Mouse (Mus musculus) MEL (cell line): Measurements from ENCODE around the gene Itgb2l. TPM values are rescaled to one million over a fixed set of nuclear protein-coding genes. Genes with fewer than 3 reads are reported as not detected.

Source experiments
- DNase-seq: peaks from one replicate; pipeline ENCODE4 v3.0.0; 2011; ENCODE audit warnings: low read depth, low spot score
- H3K27ac ChIP-seq: 2 replicates; pipeline ENCODE4 v1.5.1; 2012; ENCODE audit warnings: low read depth, mild to moderate bottlenecking, control low read depth, low read length, moderate library complexity; ENCODE audit not compliant: control insufficient read depth
- H3K27me3 ChIP-seq, 2 experiments: fragments of 150-350 bp in 1 of 2; sonication (generic) in 1 of 2; 2 replicates each; pipeline ENCODE4 v1.6.1; 2012; ENCODE audit warnings: low read length in 2 of 2, mild to moderate bottlenecking in 2 of 2, improper control_type of control experiment in 1 of 2, moderate library complexity in 1 of 2; ENCODE audit not compliant: insufficient read depth in 2 of 2, control insufficient read depth in 1 of 2
- H3K36me3 ChIP-seq, 2 experiments: 2 replicates each; pipeline ENCODE4 v1.6.1; 2012 to 2014; ENCODE audit warnings: low read length in 2 of 2, improper control_type of control experiment in 1 of 2, inconsistent platforms in 1 of 2, mild to moderate bottlenecking in 1 of 2; ENCODE audit not compliant: insufficient read depth in 2 of 2, control insufficient read depth in 1 of 2
- H3K4me1 ChIP-seq, 2 experiments: fragments of 150-350 bp in 1 of 2; sonication (generic) in 1 of 2; 2 replicates each; pipeline ENCODE4 v1.6.1; 2012; ENCODE audit warnings: low read length in 2 of 2, improper control_type of control experiment in 1 of 2, mild to moderate bottlenecking in 1 of 2; ENCODE audit not compliant: insufficient read depth in 2 of 2, control insufficient read depth in 1 of 2
- H3K4me3 ChIP-seq, 2 experiments: fragments of 150-350 bp in 1 of 2; sonication (generic) in 1 of 2; 2 replicates each; pipeline ENCODE4 v1.5.1; 2012; ENCODE audit warnings: low read depth in 2 of 2, low read length in 2 of 2, mild to moderate bottlenecking in 2 of 2, moderate library complexity in 2 of 2, control low read depth in 1 of 2, improper control_type of control experiment in 1 of 2; ENCODE audit not compliant: control insufficient read depth in 1 of 2, insufficient read depth in 1 of 2
- H3K79me2 ChIP-seq: 2 replicates; pipeline ENCODE4 v1.6.1; 2012; ENCODE audit warnings: mild to moderate bottlenecking, low read length, moderate library complexity; ENCODE audit not compliant: control insufficient read depth, poor library complexity, insufficient read depth
- H3K9ac ChIP-seq: 2 replicates; pipeline ENCODE4 v1.6.1; 2012; ENCODE audit warnings: low read depth, mild to moderate bottlenecking, control low read depth, low read length, moderate library complexity; ENCODE audit not compliant: control insufficient read depth, poor library complexity, severe bottlenecking
- H3K9me3 ChIP-seq: fragments of 150-350 bp; sonication (generic); replicated peaks from 2 replicates; pipeline ENCODE4 v1.6.1; 2012; ENCODE audit warnings: mild to moderate bottlenecking, low read length, improper control_type of control experiment, moderate library complexity; ENCODE audit not compliant: insufficient read depth
- CHD1 ChIP-seq: IDR thresholded peaks from 2 replicates; pipeline ENCODE4 v1.6.1; 2012; ENCODE audit warnings: low read depth, mild to moderate bottlenecking, inconsistent platforms, low read length, improper control_type of control experiment
- CHD2 ChIP-seq: IDR thresholded peaks from 2 replicates; pipeline ENCODE4 v1.6.1; 2011; ENCODE audit warnings: low read length, improper control_type of control experiment
- CTCF ChIP-seq, 3 experiments: IDR thresholded peaks in 2 of 3; conservative IDR thresholded peaks in 1 of 3; 2 replicates each; pipeline ENCODE4 v1.5.1; 2011 to 2012; ENCODE audit warnings: low read length in 3 of 3, low read depth in 2 of 3, mild to moderate bottlenecking in 2 of 3, improper control_type of control experiment in 1 of 3, inconsistent platforms in 1 of 3, mixed read lengths in 1 of 3, moderate library complexity in 1 of 3; ENCODE audit not compliant: control insufficient read depth in 1 of 3, insufficient read depth in 1 of 3, poor library complexity in 1 of 3, severe bottlenecking in 1 of 3
- ELF1 ChIP-seq: IDR thresholded peaks from 2 replicates; pipeline ENCODE4 v1.6.1; 2014; ENCODE audit warnings: low read depth, mild to moderate bottlenecking, inconsistent platforms, low read length, improper control_type of control experiment, moderate library complexity
- ETS1 ChIP-seq: IDR thresholded peaks from 2 replicates; pipeline ENCODE4 v1.6.1; 2012; ENCODE audit warnings: low read depth, mild to moderate bottlenecking, inconsistent platforms, low read length, improper control_type of control experiment, moderate library complexity
- MAFK ChIP-seq: IDR thresholded peaks from 2 replicates; pipeline ENCODE4 v1.6.1; 2011; ENCODE audit warnings: low read depth, mild to moderate bottlenecking, low read length, improper control_type of control experiment, borderline replicate concordance
- MAX ChIP-seq: IDR thresholded peaks from 2 replicates; pipeline ENCODE4 v1.6.1; 2011; ENCODE audit warnings: low read length, improper control_type of control experiment
- MYB ChIP-seq: IDR thresholded peaks from 2 replicates; pipeline ENCODE4 v1.6.1; 2011; ENCODE audit warnings: mild to moderate bottlenecking, low read depth, low read length, improper control_type of control experiment
- MYC ChIP-seq: IDR thresholded peaks from 2 replicates; pipeline ENCODE4 v1.6.1; 2011; ENCODE audit warnings: low read depth, mild to moderate bottlenecking, low read length, improper control_type of control experiment, moderate library complexity
- NELFE ChIP-seq: IDR thresholded peaks from 2 replicates; pipeline ENCODE4 v1.6.1; 2011; ENCODE audit warnings: low read depth, low read length, improper control_type of control experiment
- NRF1 ChIP-seq: IDR thresholded peaks from 2 replicates; pipeline ENCODE4 v1.6.1; 2014; ENCODE audit warnings: low read depth, mild to moderate bottlenecking, inconsistent platforms, low read length, improper control_type of control experiment, moderate library complexity; ENCODE audit not compliant: poor library complexity, insufficient read depth, severe bottlenecking
- POLR2A ChIP-seq, 2 experiments: IDR thresholded peaks; 2 replicates each; pipeline ENCODE4 v1.6.1; 2011 to 2012; ENCODE audit warnings: low read length in 2 of 2, mild to moderate bottlenecking in 2 of 2, control low read depth in 1 of 2, improper control_type of control experiment in 1 of 2, low read depth in 1 of 2, moderate library complexity in 1 of 2; ENCODE audit not compliant: control insufficient read depth in 1 of 2, insufficient read depth in 1 of 2, poor library complexity in 1 of 2
- SIN3A ChIP-seq: IDR thresholded peaks from 2 replicates; pipeline ENCODE4 v1.6.1; 2012; ENCODE audit warnings: low read length, improper control_type of control experiment, inconsistent platforms
- TCF12 ChIP-seq: IDR thresholded peaks from 2 replicates; pipeline ENCODE4 v1.6.1; 2014; ENCODE audit warnings: low read depth, mild to moderate bottlenecking, inconsistent platforms, low read length, improper control_type of control experiment, moderate library complexity
- UBTF ChIP-seq: IDR thresholded peaks from 2 replicates; pipeline ENCODE4 v1.6.1; 2012; ENCODE audit warnings: low read depth, mild to moderate bottlenecking, inconsistent platforms, low read length, improper control_type of control experiment, moderate library complexity, borderline replicate concordance; ENCODE audit not compliant: insufficient read depth
- USF1 ChIP-seq: IDR thresholded peaks from 2 replicates; pipeline ENCODE4 v1.6.1; 2014; ENCODE audit warnings: low read depth, mild to moderate bottlenecking, inconsistent platforms, low read length, improper control_type of control experiment, moderate library complexity
- ZKSCAN1 ChIP-seq: IDR thresholded peaks from 2 replicates; pipeline ENCODE4 v1.6.1; 2012; ENCODE audit warnings: low read depth, mild to moderate bottlenecking, inconsistent platforms, low read length, improper control_type of control experiment, moderate library complexity
- ZMIZ1 ChIP-seq: IDR thresholded peaks from 2 replicates; pipeline ENCODE4 v1.6.1; 2012; ENCODE audit warnings: low read depth, mild to moderate bottlenecking, inconsistent platforms, low read length, improper control_type of control experiment, moderate library complexity
- polyA plus RNA-seq, 2 experiments: library from polyadenylated mRNA; stranded (reverse) in 1 of 2; unstranded in 1 of 2; fragments of >175 nt in 1 of 2; fragments of >200 nt in 1 of 2; gene quantifications; 2 replicates each; pipeline versions ENCODE4 v1.2.1 to v1.2.4; 2012; ENCODE audit warnings: low replicate concordance in 2 of 2, low read depth in 1 of 2; ENCODE audit not compliant: insufficient read length in 2 of 2, insufficient read depth in 1 of 2, missing spikeins in 1 of 2
- total RNA-seq: library from RNA; depleted of rRNA; stranded (reverse); fragments of 300-350 nt; gene quantifications from 2 replicates; pipeline ENCODE4 v1.2.3, GENCODE M21; 2012

Gene Itgb2l
- total and polyA plus RNA-seq, 3 experiments = not detected

- no peaks in the 10 kb centered on the region for H3K79me2 ChIP-seq
- no peak overlapping the region for H3K9ac ChIP-seq
- no peaks in the 10 kb centered on the region for H3K27me3 ChIP-seq
- H3K27ac ChIP-seq = no peak overlapping the region
- TF ChIP-seq CTCF (IDR thresholded peaks at IDR 0.05 in 2 of 3, conservative IDR thresholded peaks at IDR 0.05 in 1 of 3; ENCODE audit: control insufficient read depth in 1 of 3, insufficient read depth in 1 of 3, low read depth in 2 of 3, low read length in 3 of 3, poor library complexity in 1 of 3, severe bottlenecking in 1 of 3) = 0 out of 6 replicates have a peak, but pooled peaks of 1 of the 3 experiments have one; percentile 6
- TF ChIP-seq SIN3A = no peak
- TF ChIP-seq, all 39 proteins: peak for 1
- no peak for DNase-seq
- no peaks in the 10 kb centered on the region for H3K9me3 ChIP-seq
- H3K36me3 ChIP-seq = no peaks in the 10 kb centered on the region
- H3K4me1 ChIP-seq = no peaks in the 10 kb centered on the region
- H3K4me3 ChIP-seq = no peak overlapping the region
Measured at GRCm38 (mm10) chr16:96469640-96470039, 26.2 kb upstream of the Itgb2l start.

- Histone ChIP-seq H3K9me3 (no peaks in the 10 kb centered on the region), H3K27me3 (no peaks in the 10 kb centered on the region), H3K4me1 (no peaks in the 10 kb centered on the region), H3K36me3 (no peaks in the 10 kb centered on the region), H3K9ac (no peak overlapping the region), H3K79me2 (no peaks in the 10 kb centered on the region), H3K4me3 (no peak overlapping the region), H3K27ac (no peak overlapping the region)
- TF ChIP-seq ZMIZ1 (no peak), MYB (no peak), MAX (no peak), ZKSCAN1 (no peak), UBTF (no peak), CHD1 (no peak), TCF12 (no peak), ELF1 (no peak), ETS1 (no peak), MAFK (no peak), USF1 (no peak), MYC (no peak), NELFE (no peak), POLR2A (IDR thresholded peaks at IDR 0.05; ENCODE audit: control insufficient read depth in 1 of 2, insufficient read depth in 1 of 2, low read depth in 1 of 2, low read length in 2 of 2, poor library complexity in 1 of 2) (no peak), NRF1 (no peak), CHD2 (no peak)
- DNase-seq = no peak
Measured at GRCm38 (mm10) chr16:96468698-96469097, 25.3 kb upstream of the Itgb2l start.
